17 mouse cellular contexts compared by ENCODE assay signal in the genomic region with DNA sequence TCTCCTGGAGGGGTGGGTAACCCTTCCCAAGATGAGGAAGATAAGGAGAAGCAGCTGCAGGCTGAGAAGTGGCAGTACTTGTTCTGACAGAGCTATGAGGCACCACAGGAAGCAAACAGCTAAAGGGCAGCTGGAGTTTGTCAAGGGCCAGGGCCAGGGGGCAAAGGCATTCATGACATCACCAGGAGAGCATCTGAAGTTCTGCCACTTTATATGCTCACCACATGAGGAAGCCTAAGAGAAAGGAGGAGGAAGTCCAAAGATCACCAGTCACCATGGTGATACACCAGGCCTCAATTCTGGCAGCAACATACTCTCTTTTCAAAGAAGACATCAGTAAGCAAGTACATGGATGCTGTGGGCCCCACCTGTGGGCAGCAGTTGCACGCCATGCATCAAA. TPM values are rescaled to one million over a fixed set of nuclear protein-coding genes. Genes with fewer than 3 reads are reported as not detected.
DNase-seq lines count a peak whose midpoint lies in the region; ATAC-seq and TF ChIP-seq lines count a peak whose summit lies in the region.
"Had no signal": no experiment of that assay in that cellular context is flagged by ENCODE, and none has a peak within 500 bp of the region (broad histone marks: within the 10 kb centered on the region; RNA-seq: fewer than 3 reads in every experiment).

No protein-coding gene starts in this region.

- WGBS in kidney, postnatal 0 days = 79% methylated on average over 1 of the region's 1 CpGs

- no peaks in the 10 kb centered on the region for H3K4me1 ChIP-seq in kidney, postnatal 0 days (replicated peaks; ENCODE audit: insufficient read depth, low read length)
- H3K4me1 ChIP-seq: forebrain, embryonic 13.5 days; hindbrain, embryonic 15.5 days; midbrain, embryonic 15.5 days had no signal

- no peak for TF ChIP-seq CTCF in kidney, postnatal 0 days (IDR thresholded peaks at IDR 0.05; ENCODE audit: low read depth)

- H3K4me2 ChIP-seq in kidney, postnatal 0 days (ENCODE audit: low read length) = no peak overlapping the region
- H3K4me2 ChIP-seq: forebrain, embryonic 13.5 days; hindbrain, embryonic 15.5 days; liver, embryonic 11.5 days; midbrain, embryonic 15.5 days had no signal

- no peak overlapping the region for H3K9ac ChIP-seq in kidney, postnatal 0 days (ENCODE audit: low read depth, low read length)
- H3K9ac ChIP-seq: forebrain, embryonic 13.5 days; hindbrain, embryonic 15.5 days; midbrain, embryonic 15.5 days had no signal

- H3K9me3 ChIP-seq in kidney, postnatal 0 days (replicated peaks; ENCODE audit: low read length) = no peaks in the 10 kb centered on the region
- H3K9me3 ChIP-seq: forebrain, embryonic 13.5 days; hindbrain, embryonic 15.5 days; midbrain, embryonic 15.5 days had no signal

- no peak overlapping the region for H3K4me3 ChIP-seq in kidney, postnatal 0 days (replicated peaks; ENCODE audit: low read depth, low read length)
- H3K4me3 ChIP-seq: forebrain, embryonic 13.5 days; hindbrain, embryonic 15.5 days; midbrain, embryonic 15.5 days had no signal

- no peaks in the 10 kb centered on the region for H3K27me3 ChIP-seq in kidney, postnatal 0 days (ENCODE audit: insufficient read depth, low read length)
- H3K27me3 ChIP-seq: forebrain, embryonic 13.5 days; hindbrain, embryonic 15.5 days; midbrain, embryonic 15.5 days had no signal

- peak; percentile 83 for DNase-seq in kidney, adult 11 months
- no peak for DNase-seq in kidney, postnatal 10 days
- peak; percentile 38 for DNase-seq in lung, postnatal 36 days
- no peak for DNase-seq in lung, postnatal 14 days
- DNase-seq in kidney, postnatal 0 days (ENCODE audit: low spot score) = peak; percentile 9
- no peak for DNase-seq in layer of hippocampus, postnatal 14 days (ENCODE audit: low spot score in 2 of 2)
- no peak for DNase-seq in cerebellum, postnatal 4 days (ENCODE audit: low spot score in 2 of 2)
- DNase-seq: adrenal gland, postnatal 14 days; cerebellum, adult 2 months; cerebellum, postnatal 36 days; lung, adult 18-20 months; thymus, adult 2 months had no signal

- H3K27ac ChIP-seq in kidney, postnatal 0 days = no peak overlapping the region
- H3K27ac ChIP-seq: forebrain, embryonic 13.5 days; hindbrain, embryonic 15.5 days; midbrain, embryonic 15.5 days had no signal

- peak; percentile 70 for ATAC-seq in kidney, postnatal 0 days (replicated peaks; ENCODE audit: low FRiP score, low read depth)
- no peak for ATAC-seq in inflammation-experienced regulatory T-cells, adult 6 months
- ATAC-seq: forebrain, embryonic 13.5 days; midbrain, embryonic 15.5 days had no signal

- H3K36me3 ChIP-seq in kidney, postnatal 0 days (ENCODE audit: insufficient read depth, low read length) = peaks cover 86% of the 10 kb centered on the region

RNA-seq across cellular contexts. Expression of a gene that starts 14.1 kb away (rescaled TPM):
- polyA plus RNA-seq in kidney, postnatal 0 days (2015; fragmentation: Nextera tagmentation; extraction: Ambion mirVana) = 18.6 and 18.9 TPM in 2 replicates
- polyA plus RNA-seq in inflammation-experienced regulatory T-cells, adult 6 months (2017; shearing (Covaris generic)) = 10 to 100 TPM in 2 of 3 experiments, 1 to 10 TPM in 1; 9.4 to 19.0 (median 10.9) TPM
- 10 to 100 TPM; 22.0 to 22.6 TPM for total RNA-seq in layer of hippocampus, postnatal 14 days (2021)

RNA-seq across cellular contexts. Expression of a gene that starts 21.9 kb away (rescaled TPM):
- polyA plus RNA-seq in kidney, postnatal 0 days (2015; fragmentation: Nextera tagmentation; extraction: Ambion mirVana) = 16.4 and 16.6 TPM in 2 replicates
- polyA plus RNA-seq in inflammation-experienced regulatory T-cells, adult 6 months (2017; shearing (Covaris generic)) = 10 to 100 TPM; 18.4 to 28.4 (median 24.2) TPM
- total RNA-seq in layer of hippocampus, postnatal 14 days (2021) = 10 to 100 TPM; 47.2 to 48.3 TPM

RNA-seq across cellular contexts. Expression of a gene that starts 33.9 kb away (rescaled TPM):
- polyA plus RNA-seq in kidney, postnatal 0 days (2015; fragmentation: Nextera tagmentation; extraction: Ambion mirVana) = 74.3 and 80.9 TPM in 2 replicates
- polyA plus RNA-seq in inflammation-experienced regulatory T-cells, adult 6 months (2017; shearing (Covaris generic)) = 10 to 100 TPM; 82.4 to 88.4 (median 82.9) TPM
- 100 to 1,000 TPM; 108 to 113 TPM for total RNA-seq in layer of hippocampus, postnatal 14 days (2021)

RNA-seq across cellular contexts. Expression of a gene that starts 34.0 kb away (rescaled TPM):
- polyA plus RNA-seq in kidney, postnatal 0 days (2015; fragmentation: Nextera tagmentation; extraction: Ambion mirVana) = 88.0 and 94.9 TPM in 2 replicates
- 10 to 100 TPM; 35.3 to 57.5 (median 44.3) TPM for polyA plus RNA-seq in inflammation-experienced regulatory T-cells, adult 6 months (2017; shearing (Covaris generic))
- 100 to 1,000 TPM; 154 to 168 TPM for total RNA-seq in layer of hippocampus, postnatal 14 days (2021)

RNA-seq across cellular contexts. Expression of a gene that starts 42.6 kb away (rescaled TPM):
- polyA plus RNA-seq in kidney, postnatal 0 days (2015; fragmentation: Nextera tagmentation; extraction: Ambion mirVana) = 12.9 and 14.6 TPM in 2 replicates
- 10 to 100 TPM; 15.6 to 43.4 (median 39.6) TPM for polyA plus RNA-seq in inflammation-experienced regulatory T-cells, adult 6 months (2017; shearing (Covaris generic))
- 10 to 100 TPM; 58.4 to 84.5 TPM for total RNA-seq in layer of hippocampus, postnatal 14 days (2021)

Comparison
In these comparisons a context has a peak if more than half of its experiments do, and no peak if none do; other contexts are left out.
1. DNase-seq: peak in kidney, adult 11 months (single experiment), lung, postnatal 36 days (single experiment) and kidney, postnatal 0 days (single experiment); none in kidney, postnatal 10 days (single experiment), lung, postnatal 14 days (single experiment), layer of hippocampus, postnatal 14 days (0 of 2) and cerebellum, postnatal 4 days (0 of 2).